Mouse (Mus musculus): ENCODE data around the gene Fdxr.

Gene Fdxr

GRCm38 (mm10) chr11:115276780-115277603, at the start of gene Fdxr:
Gene Fdxr, minus strand, starts transcription at chr11:115277050.
- DNase-seq (ENCODE audit: low spot score) = peak; percentile 97

GRCm38 (mm10) chr11:115323354-115323753, 46.5 kb upstream of the Fdxr start:
- no peak for DNase-seq (ENCODE audit: low spot score)

GRCm38 (mm10) chr11:115321906-115322693, 45.2 kb upstream of the Fdxr start, which contains the start of gene Ush1g:
Gene Ush1g, minus strand, starts transcription at chr11:115322041.
- peak; percentile 70 for DNase-seq (ENCODE audit: low spot score)

GRCm38 (mm10) chr11:115319704-115320383, 43.0 kb upstream of the Fdxr start:
- DNase-seq (ENCODE audit: low spot score) = no peak

- DNase-seq (ENCODE audit: low spot score) = no peak
Observed at GRCm38 (mm10) chr11:115318245-115319027, 41.6 kb upstream of the Fdxr start.

- DNase-seq (ENCODE audit: low spot score) = no peak
Observed at GRCm38 (mm10) chr11:115317204-115317603, 40.4 kb upstream of the Fdxr start.

- no peak for DNase-seq (ENCODE audit: low spot score)
Observed at GRCm38 (mm10) chr11:115314249-115314648, 37.4 kb upstream of the Fdxr start.

- DNase-seq (ENCODE audit: low spot score) = no peak
Observed at GRCm38 (mm10) chr11:115308781-115309180, 31.9 kb upstream of the Fdxr start.

- DNase-seq (ENCODE audit: low spot score) = no peak
Observed at GRCm38 (mm10) chr11:115306863-115307262, 30.0 kb upstream of the Fdxr start, which contains the start of gene Otop2. Gene Otop2, plus strand, starts transcription at chr11:115307163.

- DNase-seq (ENCODE audit: low spot score) = peak; percentile 31
Observed at GRCm38 (mm10) chr11:115303167-115303566, 26.3 kb upstream of the Fdxr start.

- no peak for DNase-seq (ENCODE audit: low spot score)
Observed at GRCm38 (mm10) chr11:115301351-115301750, 24.5 kb upstream of the Fdxr start.

GRCm38 (mm10) chr11:115300745-115301144, 23.9 kb upstream of the Fdxr start:
- DNase-seq (ENCODE audit: low spot score) = no peak

GRCm38 (mm10) chr11:115298160-115298559, 21.3 kb upstream of the Fdxr start:
- DNase-seq (ENCODE audit: low spot score) = no peak

GRCm38 (mm10) chr11:115297214-115297826, 20.5 kb upstream of the Fdxr start, which contains the start of gene Fads6:
Gene Fads6, minus strand, starts transcription at chr11:115297663.
- DNase-seq (ENCODE audit: low spot score) = peak; percentile 31

- DNase-seq (ENCODE audit: low spot score) = no peak
Observed at GRCm38 (mm10) chr11:115296471-115297210, 19.8 kb upstream of the Fdxr start.

- DNase-seq (ENCODE audit: low spot score) = no peak
Observed at GRCm38 (mm10) chr11:115295939-115296338, 19.1 kb upstream of the Fdxr start.

- DNase-seq (ENCODE audit: low spot score) = no peak
Observed at GRCm38 (mm10) chr11:115292631-115293375, 16.0 kb upstream of the Fdxr start.

- no peak for DNase-seq (ENCODE audit: low spot score)
Observed at GRCm38 (mm10) chr11:115291503-115291902, 14.7 kb upstream of the Fdxr start.

GRCm38 (mm10) chr11:115290919-115291318, 14.1 kb upstream of the Fdxr start:
- peak; percentile 47 for DNase-seq (ENCODE audit: low spot score)

GRCm38 (mm10) chr11:115290314-115290713, 13.5 kb upstream of the Fdxr start:
- DNase-seq (ENCODE audit: low spot score) = no peak
